ENCODE assay signal across 9 mouse cellular contexts in the genomic region with DNA sequence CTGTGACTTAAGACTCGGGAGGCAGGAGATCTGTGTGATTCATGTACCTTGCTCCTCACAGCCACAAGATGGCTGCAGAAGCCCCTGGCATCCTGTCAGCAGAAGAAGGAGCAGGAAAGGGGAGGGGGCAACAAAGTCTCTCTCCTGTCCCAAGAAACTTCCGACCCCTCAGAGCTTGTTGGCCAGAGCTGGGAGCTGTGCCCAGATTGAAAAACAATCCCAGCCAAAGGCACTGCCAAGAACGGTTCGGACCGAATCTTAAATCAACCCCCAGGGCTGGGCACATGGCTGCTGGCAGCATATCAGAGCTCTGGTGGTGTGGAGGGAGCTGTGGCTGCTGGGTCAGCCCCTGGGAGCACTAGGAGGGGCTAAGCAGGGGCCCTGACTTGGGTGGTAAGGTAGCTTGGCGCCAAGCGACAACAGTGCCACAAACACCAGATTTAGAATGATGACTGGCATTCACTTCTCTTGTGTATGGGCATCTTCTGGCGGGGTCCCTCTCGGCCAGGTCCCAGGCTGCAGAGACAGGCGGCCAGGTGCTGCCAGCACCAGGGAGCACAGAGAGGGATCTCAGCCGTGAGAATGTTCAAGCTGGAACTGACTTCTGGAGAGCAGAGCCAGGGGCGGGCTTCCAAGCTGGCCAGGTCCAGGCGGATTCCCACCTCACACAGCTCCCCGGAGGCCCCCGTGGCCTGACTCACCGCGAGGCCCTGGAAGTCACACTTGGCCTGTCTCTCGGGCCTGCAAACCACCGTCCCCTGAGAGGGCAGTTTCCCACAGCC. TPM values are rescaled to one million over a fixed set of nuclear protein-coding genes. Genes with fewer than 3 reads are reported as not detected.
DNase-seq lines count a peak whose midpoint lies in the region; ATAC-seq lines count a peak whose summit lies in the region.
"Had no signal": no experiment of that assay in that cellular context is flagged by ENCODE, and none has a peak within 500 bp of the region (broad histone marks: within the 10 kb centered on the region; RNA-seq: fewer than 3 reads in every experiment).

No protein-coding gene starts in this region.

- intact Hi-C loops in left cerebral cortex, postnatal 14 days (cut with DNase I), result loop anchor here (5.0 kb wide), 1 partner anchor 54 kb away; no protein-coding TSS in a partner anchor

- DNase-seq in cerebellum, adult 11-12 months, result peak; percentile 68
- DNase-seq in cerebellum, adult 8-10 months, result no peak
- peak; percentile 52 to 56 for DNase-seq in left cerebral cortex, postnatal 14 days (ENCODE audit: low spot score in 2 of 2)
- no peak for DNase-seq in left cerebral cortex, adult 8-10 months (ENCODE audit: low spot score in 2 of 2)
- peak; percentile 62 to 63 for DNase-seq in cerebellum, postnatal 25 days
- DNase-seq in testis, postnatal 14 days (ENCODE audit: low spot score), result peak; percentile 39
- no peak for DNase-seq in natural killer cell, adult 2 months (ENCODE audit: low spot score in 2 of 2)

- 0 out of 2 replicates have a peak, but pooled peaks have one; percentile 39 for ATAC-seq in intestine, embryonic 16.5 days

- H3K4me1 ChIP-seq in intestine, embryonic 16.5 days (ENCODE audit: control insufficient read depth, insufficient read depth, low read length), result no peaks in the 10 kb centered on the region

- 66% methylated on average over 19 of the region's 19 CpGs for WGBS in intestine, embryonic 16.5 days

- H3K9me3 ChIP-seq in intestine, embryonic 16.5 days (ENCODE audit: control insufficient read depth, low read length), result no peaks in the 10 kb centered on the region

- no peaks in the 10 kb centered on the region for H3K27me3 ChIP-seq in intestine, embryonic 16.5 days (replicated peaks; ENCODE audit: control insufficient read depth, insufficient read depth, low read length)

- no peak overlapping the region for H3K4me2 ChIP-seq in intestine, embryonic 16.5 days (ENCODE audit: low read depth, low read length)

- H3K4me3 ChIP-seq in intestine, embryonic 16.5 days (ENCODE audit: low read length), result no peak overlapping the region

- H3K27ac ChIP-seq in intestine, embryonic 16.5 days (ENCODE audit: low read length), result no peak overlapping the region

- H3K36me3 ChIP-seq in intestine, embryonic 16.5 days (ENCODE audit: control insufficient read depth, insufficient read depth, low read length), result peaks cover 19% of the 10 kb centered on the region; the same call in 1 of the 2 replicates

- H3K9ac ChIP-seq in intestine, embryonic 16.5 days (ENCODE audit: low read depth, low read length), result no peak overlapping the region

RNA-seq across cellular contexts. Expression of a gene that starts 8.5 kb away (rescaled TPM):
- 100 to 1,000 TPM; 109 to 111 TPM for total RNA-seq in left cerebral cortex, postnatal 14 days (2021)
- total RNA-seq in left cerebral cortex, adult 8-10 months (2022), result 100 to 1,000 TPM; 134 to 175 (median 147) TPM
- 12.9 and 16.4 TPM in 2 replicates for polyA plus RNA-seq in intestine, embryonic 16.5 days (2015; fragmentation: Nextera tagmentation; extraction: Ambion mirVana)

RNA-seq across cellular contexts. Expression of a gene that starts 28.9 kb away (rescaled TPM):
- total RNA-seq in left cerebral cortex, postnatal 14 days (2021), result 10 to 100 TPM; 37.2 to 37.9 TPM
- 10 to 100 TPM; 39.1 to 42.8 (median 40.4) TPM for total RNA-seq in left cerebral cortex, adult 8-10 months (2022)
- polyA plus RNA-seq in intestine, embryonic 16.5 days (2015; fragmentation: Nextera tagmentation; extraction: Ambion mirVana), result 21.2 and 21.5 TPM in 2 replicates

RNA-seq across cellular contexts. Expression of a gene that starts 39.3 kb away (rescaled TPM):
- total RNA-seq in left cerebral cortex, postnatal 14 days (2021), result 100 to 1,000 TPM; 217 to 225 TPM
- 100 to 1,000 TPM; 271 to 280 (median 273) TPM for total RNA-seq in left cerebral cortex, adult 8-10 months (2022)
- 2.9 and 3.3 TPM in 2 replicates for polyA plus RNA-seq in intestine, embryonic 16.5 days (2015; fragmentation: Nextera tagmentation; extraction: Ambion mirVana)
- total RNA-seq: common myeloid progenitor, adult 5-6 weeks had no signal

RNA-seq across cellular contexts. Expression of a gene that starts 45.1 kb away (rescaled TPM):
- total RNA-seq in left cerebral cortex, postnatal 14 days (2021), result 1 to 10 TPM; 5.8 to 7.5 TPM
- 1 to 10 TPM in 2 of 4 experiments, under 1 TPM in 2; 0.94 to 1.6 (median 1.2) TPM for total RNA-seq in left cerebral cortex, adult 8-10 months (2022)
- polyA plus RNA-seq in intestine, embryonic 16.5 days (2015; fragmentation: Nextera tagmentation; extraction: Ambion mirVana), result 1.6 and 1.7 TPM in 2 replicates
- total RNA-seq: common myeloid progenitor, adult 5-6 weeks had no signal

RNA-seq across cellular contexts. Expression of a gene that starts 58.7 kb away (rescaled TPM):
- total RNA-seq in left cerebral cortex, postnatal 14 days (2021), result 10 to 100 TPM; 96.6 to 99.7 TPM
- total RNA-seq in left cerebral cortex, adult 8-10 months (2022), result 100 to 1,000 TPM; 103 to 117 (median 109) TPM
- polyA plus RNA-seq in intestine, embryonic 16.5 days (2015; fragmentation: Nextera tagmentation; extraction: Ambion mirVana), result 130 and 137 TPM in 2 replicates

Comparison
In these comparisons a context has a peak if more than half of its experiments do, and no peak if none do; other contexts are left out.
1. DNase-seq: peak in cerebellum, adult 11-12 months (single experiment), left cerebral cortex, postnatal 14 days (2 of 2), cerebellum, postnatal 25 days (2 of 2) and testis, postnatal 14 days (single experiment); none in cerebellum, adult 8-10 months (single experiment), left cerebral cortex, adult 8-10 months (0 of 2) and natural killer cell, adult 2 months (0 of 2).